Mouse (Mus musculus) neutrophil, adult 65 days (primary cell): ENCODE results near the gene Cdc42ep4. TPM values are rescaled to one million over a fixed set of nuclear protein-coding genes. Genes with fewer than 3 reads are reported as not detected.

Experiments used
- total RNA-seq: library from RNA; stranded (reverse); gene quantifications from 2 replicates; pipeline ENCODE4 v1.2.4, GENCODE M21; 2023

Gene Cdc42ep4
- 27.8 and 30.6 TPM in 2 replicates for total RNA-seq

GRCm38 (mm10) chr11:113751484-113752084 lies at the start of gene Cdc42ep4:
Gene Cdc42ep4, minus strand, starts transcription at chr11:113751881.

GRCm38 (mm10) chr11:113709731-113710256 lies 41.9 kb downstream of the Cdc42ep4 start, which contains the start of gene Cpsf4l:
Gene Cpsf4l, minus strand, starts transcription at chr11:113710017.

GRCm38 (mm10) chr11:113683957-113684706 lies 67.5 kb downstream of the Cdc42ep4 start, which contains the start of the genes Fam104a and D11Wsu47e:
Gene Fam104a, minus strand, starts transcription at chr11:113684155.
Gene D11Wsu47e, plus strand, starts transcription at chr11:113684412.

Other genes starting within 250 kb of the Cdc42ep4 start
- not detected in 2 replicates for gene Sstr2, start 132.5 kb downstream of the Cdc42ep4 start, total RNA-seq
- gene Cog1, start 102.7 kb downstream of the Cdc42ep4 start, total RNA-seq: 23.1 and 25.1 TPM in 2 replicates
- gene Slc39a11, start 101.8 kb downstream of the Cdc42ep4 start, total RNA-seq: 43.9 and 70.3 TPM in 2 replicates
- 17.0 and 17.5 TPM in 2 replicates for gene Fam104a, start 67.7 kb downstream of the Cdc42ep4 start, total RNA-seq
- 6.9 and 9.9 TPM in 2 replicates for gene D11Wsu47e, start 67.5 kb downstream of the Cdc42ep4 start, total RNA-seq
- not detected in 2 replicates for gene Cpsf4l, start 41.9 kb downstream of the Cdc42ep4 start, total RNA-seq